Mouse (Mus musculus) cerebellum, adult 2 months (tissue): ENCODE results near the gene Spns2.

Experiments used
- CTCF ChIP-seq: fragments of 200-500 bp; IDR thresholded peaks from 2 replicates; pipeline ENCODE4 v1.5.1; 2011; ENCODE audit warnings: low read depth, mild to moderate bottlenecking, control low read depth, low read length, moderate library complexity, borderline replicate concordance; ENCODE audit not compliant: insufficient read depth
- POLR2A ChIP-seq: fragments of 200-500 bp; IDR thresholded peaks from 2 replicates; pipeline ENCODE4 v1.6.1; 2011; ENCODE audit warnings: low read length, control low read depth, borderline replicate concordance; ENCODE audit not compliant: insufficient read depth

DNA sequence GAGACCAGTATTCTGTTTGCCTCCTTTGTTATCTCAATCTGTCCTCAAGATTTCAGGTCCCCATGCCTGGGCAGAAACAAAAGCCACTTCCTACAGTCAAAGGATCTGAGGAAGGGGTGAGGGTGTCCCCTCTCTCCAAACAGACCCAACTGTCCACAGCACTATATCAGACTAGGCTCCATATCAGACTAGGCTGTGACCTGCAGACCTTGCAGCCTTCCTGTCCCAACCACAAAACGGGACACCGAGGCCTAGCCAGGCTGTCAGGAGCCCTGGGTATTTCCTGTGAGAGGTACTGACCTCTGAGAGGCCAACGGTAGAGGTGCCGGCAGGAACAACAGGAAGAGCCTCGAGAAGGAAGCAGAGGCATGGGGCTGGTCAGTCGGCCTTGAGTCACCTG, 5.2 kb downstream of the Spns2 start:
- TF ChIP-seq CTCF (no peak), POLR2A (no peak)
